Mouse (Mus musculus) embryonic fibroblast, embryonic 13.5 days (primary cell): ENCODE results near the gene Rab9.

Experiments used
- CTCF ChIP-seq: IDR thresholded peaks from 2 replicates; pipeline ENCODE4 v1.5.1; 2011; ENCODE audit warnings: mild to moderate bottlenecking, control low read depth, low read length, moderate library complexity, borderline replicate concordance; ENCODE audit not compliant: insufficient read depth
- POLR2A ChIP-seq: IDR thresholded peaks from 2 replicates; pipeline ENCODE4 v1.6.1; 2011; ENCODE audit warnings: low read depth, mild to moderate bottlenecking, control low read depth, low read length, moderate library complexity

DNA sequence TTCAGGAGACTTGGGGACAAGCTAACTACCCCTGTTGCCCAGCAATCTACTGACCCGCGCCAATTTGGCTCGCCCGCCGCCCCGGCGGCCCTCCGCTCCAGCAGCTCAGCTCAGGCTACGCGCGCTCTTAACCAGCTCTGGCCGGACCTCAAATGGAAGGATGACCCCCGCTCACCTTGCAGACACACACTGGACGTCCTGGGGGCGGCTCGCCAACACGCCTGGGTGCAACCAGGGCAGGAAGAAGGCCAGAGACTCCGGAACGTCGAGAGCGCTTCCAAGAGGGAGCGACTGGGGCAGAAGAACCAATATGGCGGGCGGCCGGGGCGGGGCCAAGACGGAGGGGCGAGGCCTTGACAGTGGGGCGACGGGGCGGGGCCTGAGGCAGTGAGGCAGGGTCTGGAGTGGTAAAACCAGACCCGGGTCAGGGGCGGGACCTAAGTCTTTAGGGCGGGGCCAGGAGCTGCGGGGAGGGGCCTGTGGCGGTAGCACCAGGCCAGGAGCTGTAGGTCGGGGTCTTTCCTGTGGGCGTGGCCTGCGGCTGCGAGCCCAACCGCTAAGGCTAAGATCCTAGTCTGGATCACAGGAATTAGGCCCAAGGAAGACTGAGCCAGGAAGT lies at the start of gene Rab9:
- TF ChIP-seq CTCF (no peak), POLR2A (peak; percentile 75)
